Mouse (Mus musculus): Measurements from ENCODE around the gene Hif3a. TPM values are rescaled to one million over a fixed set of nuclear protein-coding genes. Genes with fewer than 3 reads are reported as not detected.

Gene Hif3a
- total RNA-seq, 2 experiments from 2014 or later, result 0.04 to 0.05 TPM

- ATAC-seq (replicated peaks; ENCODE audit: poor library complexity, severe bottlenecking), result no peak
Measured at GRCm38 (mm10) chr7:16995345-16995744, 66.9 kb downstream of the Hif3a start.

GRCm38 (mm10) chr7:16994400-16994799 lies 67.8 kb downstream of the Hif3a start:
- no peak for ATAC-seq (replicated peaks; ENCODE audit: poor library complexity, severe bottlenecking)

GRCm38 (mm10) chr7:16993651-16994399 lies 68.4 kb downstream of the Hif3a start:
- peak; percentile 85 for ATAC-seq (replicated peaks; ENCODE audit: poor library complexity, severe bottlenecking)

- no peak for ATAC-seq (replicated peaks; ENCODE audit: poor library complexity, severe bottlenecking)
Measured at GRCm38 (mm10) chr7:16992451-16992807, 69.8 kb downstream of the Hif3a start, which contains the start of gene Ccdc8. Gene Ccdc8 (plus strand): TSS chr7:16992708.

- ATAC-seq (replicated peaks; ENCODE audit: poor library complexity, severe bottlenecking), result peak; percentile 17; the same call in 1 of the 2 replicates
Measured at GRCm38 (mm10) chr7:16991681-16992450, 70.4 kb downstream of the Hif3a start.

- peak; percentile 52 for ATAC-seq (replicated peaks; ENCODE audit: poor library complexity, severe bottlenecking)
Measured at GRCm38 (mm10) chr7:16990006-16990744, 72.1 kb downstream of the Hif3a start.

- no peak for ATAC-seq (replicated peaks; ENCODE audit: poor library complexity, severe bottlenecking)
Measured at GRCm38 (mm10) chr7:16988405-16988804, 73.8 kb downstream of the Hif3a start.

GRCm38 (mm10) chr7:16987541-16988149 lies 74.6 kb downstream of the Hif3a start:
- ATAC-seq (replicated peaks; ENCODE audit: poor library complexity, severe bottlenecking), result no peak

- peak; percentile 78 for ATAC-seq (replicated peaks; ENCODE audit: poor library complexity, severe bottlenecking)
Measured at GRCm38 (mm10) chr7:16982859-16983568, 79.2 kb downstream of the Hif3a start, which contains the start of gene Gm42372. Gene Gm42372 (plus strand): TSS chr7:16983086.

Other genes starting within 250 kb of the Hif3a start
- gene Strn4, start 246.5 kb downstream of the Hif3a start, total RNA-seq (2014; fragmentation: Nextera tagmentation), result 36.8 and 50.4 TPM in 2 replicates
- gene Strn4, start 246.5 kb downstream of the Hif3a start, total RNA-seq (2017), result 47.0 and 63.5 TPM in 2 replicates
- 8.1 and 10.5 TPM in 2 replicates for gene Fkrp, start 245.7 kb downstream of the Hif3a start, total RNA-seq (2014; fragmentation: Nextera tagmentation)
- gene Fkrp, start 245.7 kb downstream of the Hif3a start, total RNA-seq (2017), result 9.3 and 11.0 TPM in 2 replicates
- gene Prkd2, start 219.5 kb downstream of the Hif3a start, total RNA-seq (2014; fragmentation: Nextera tagmentation), result 9.6 and 14.6 TPM in 2 replicates
- gene Prkd2, start 219.5 kb downstream of the Hif3a start, total RNA-seq (2017), result 3.4 and 11.9 TPM in 2 replicates
- not detected in 2 replicates for gene Dact3, start 187.1 kb downstream of the Hif3a start, total RNA-seq (2014; fragmentation: Nextera tagmentation)
- 0.31 and 0.69 TPM in 2 replicates for gene Dact3, start 187.1 kb downstream of the Hif3a start, total RNA-seq (2017)
- gene Gng8, start 170.6 kb downstream of the Hif3a start, total RNA-seq (2014; fragmentation: Nextera tagmentation), result not detected in 2 replicates
- gene Gng8, start 170.6 kb downstream of the Hif3a start, total RNA-seq (2017), result 0.26 and 0.62 TPM in 2 replicates
- gene Ptgir, start 155.9 kb downstream of the Hif3a start, total RNA-seq (2014; fragmentation: Nextera tagmentation), result 1.1 and 1.2 TPM in 2 replicates
- 2.2 and 2.6 TPM in 2 replicates for gene Ptgir, start 155.9 kb downstream of the Hif3a start, total RNA-seq (2017)
- 188 and 246 TPM in 2 replicates for gene Calm3, start 138.3 kb downstream of the Hif3a start, total RNA-seq (2014; fragmentation: Nextera tagmentation)
- gene Calm3, start 138.3 kb downstream of the Hif3a start, total RNA-seq (2017), result 463 and 465 TPM in 2 replicates
- not detected in 2 replicates for gene Pnmal2, start 117.7 kb downstream of the Hif3a start, total RNA-seq (2014; fragmentation: Nextera tagmentation)
- 0.04 TPM in 1 of 2 replicates, not detected in the other for gene Pnmal2, start 117.7 kb downstream of the Hif3a start, total RNA-seq (2017)
- gene Pnmal1, start 102.7 kb downstream of the Hif3a start, total RNA-seq (2014; fragmentation: Nextera tagmentation), result not detected in 2 replicates
- not detected in 2 replicates for gene Pnmal1, start 102.7 kb downstream of the Hif3a start, total RNA-seq (2017)
- 0.09 TPM in 1 of 2 replicates, not detected in the other for gene Gm42372, start 79.3 kb downstream of the Hif3a start, total RNA-seq (2014; fragmentation: Nextera tagmentation)
- gene Gm42372, start 79.3 kb downstream of the Hif3a start, total RNA-seq (2017), result 0.04 TPM in 1 of 2 replicates, not detected in the other
- gene Ccdc8, start 69.7 kb downstream of the Hif3a start, total RNA-seq (2014; fragmentation: Nextera tagmentation), result 4.6 and 4.9 TPM in 2 replicates
- 4.8 and 6.5 TPM in 2 replicates for gene Ccdc8, start 69.7 kb downstream of the Hif3a start, total RNA-seq (2017)
- 96.2 and 123 TPM in 2 replicates for gene Ppp5c, start 34.5 kb downstream of the Hif3a start, total RNA-seq (2014; fragmentation: Nextera tagmentation)
- 81.0 and 89.8 TPM in 2 replicates for gene Ppp5c, start 34.5 kb downstream of the Hif3a start, total RNA-seq (2017)
- gene Psg16, start 11.6 kb upstream of the Hif3a start, total RNA-seq (2014; fragmentation: Nextera tagmentation), result 0.15 and 0.49 TPM in 2 replicates
- gene Psg16, start 11.6 kb upstream of the Hif3a start, total RNA-seq (2017), result 0.22 and 0.41 TPM in 2 replicates
- not detected in 2 replicates for gene Ceacam3, start 87.9 kb upstream of the Hif3a start, total RNA-seq (2014; fragmentation: Nextera tagmentation)
- gene Ceacam3, start 87.9 kb upstream of the Hif3a start, total RNA-seq (2017), result not detected in 2 replicates
- gene Psg29, start 141.1 kb upstream of the Hif3a start, total RNA-seq (2014; fragmentation: Nextera tagmentation), result not detected in 2 replicates
- gene Psg29, start 141.1 kb upstream of the Hif3a start, total RNA-seq (2017), result not detected in 2 replicates